Mouse (Mus musculus) small intestine, adult 2 months (tissue): ENCODE measurements around the gene Phykpl.

ENCODE experiments used
- CTCF ChIP-seq: fragments of 200-500 bp; IDR thresholded peaks from 2 replicates; pipeline ENCODE4 v1.5.1; 2012; ENCODE audit warnings: low read depth, mild to moderate bottlenecking, control low read depth, inconsistent platforms, low read length, moderate library complexity, mixed read lengths; ENCODE audit not compliant: insufficient replicate concordance, insufficient read length; ENCODE audit errors: extremely low read depth
- POLR2A ChIP-seq: fragments of 200-500 bp; IDR thresholded peaks from 2 replicates; pipeline ENCODE4 v1.6.1; 2012; ENCODE audit warnings: low read depth, mild to moderate bottlenecking, control low read depth, inconsistent platforms, low read length, moderate library complexity

DNA sequence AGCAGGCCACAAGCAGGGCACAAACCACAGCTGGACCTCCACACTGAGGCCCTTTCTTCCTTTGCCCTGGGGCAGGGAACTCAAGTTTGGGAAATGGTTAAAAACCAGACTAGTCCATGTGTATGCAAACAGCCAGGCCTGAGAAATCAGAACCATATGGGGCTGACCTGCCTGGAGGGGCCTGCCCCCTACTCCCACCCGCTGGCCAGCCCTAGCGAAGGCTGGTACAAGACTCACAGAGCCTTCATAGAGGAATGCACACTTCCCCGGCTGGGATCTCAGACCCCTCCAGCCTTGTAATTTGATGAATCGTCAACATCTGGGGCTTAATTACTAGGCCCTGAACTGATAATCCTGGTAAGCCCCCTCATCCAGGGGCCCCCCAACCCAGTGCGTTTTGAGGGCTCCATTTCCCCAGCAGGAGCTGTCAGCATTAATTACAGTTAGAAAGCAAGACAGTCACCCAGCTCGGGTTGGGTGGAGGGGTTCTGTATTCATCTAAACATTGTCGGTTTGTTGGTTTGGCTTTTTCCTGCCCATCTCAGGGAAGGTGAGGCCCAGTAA is 41.0 kb upstream of the Phykpl start:
- no peak for TF ChIP-seq CTCF
- no peak for TF ChIP-seq POLR2A
